Mouse (Mus musculus) erythroid progenitor cell, adult 5-6 weeks (primary cell): ENCODE results near the gene Pde3a. TPM values are rescaled to one million over a fixed set of nuclear protein-coding genes. Genes with fewer than 3 reads are reported as not detected.

ENCODE experiments used
- ATAC-seq: replicated peaks from 2 replicates; pipeline ENCODE4 v1.8.0; 2016; ENCODE audit warnings: moderate number of reproducible peaks, mild to moderate bottlenecking, moderate TSS enrichment, inconsistent platforms; ENCODE audit not compliant: poor library complexity, low FRiP score, severe bottlenecking
- total RNA-seq, 2 experiments: library from RNA; stranded (forward) in 1 of 2; stranded (reverse) in 1 of 2; fragments of 150-400 nt in 1 of 2; fragments of 186-747, 209-891 nt in 1 of 2; gene quantifications; 2 replicates each; pipeline versions ENCODE4 v1.2.3 to v1.2.4; 2015 to 2017; ENCODE audit warnings: low replicate concordance in 2 of 2

Gene Pde3a
- total RNA-seq (2015; ENCODE audit: low replicate concordance) (not detected in 2 replicates), total RNA-seq (2017; ENCODE audit: low replicate concordance) (not detected in 2 replicates)

DNA sequence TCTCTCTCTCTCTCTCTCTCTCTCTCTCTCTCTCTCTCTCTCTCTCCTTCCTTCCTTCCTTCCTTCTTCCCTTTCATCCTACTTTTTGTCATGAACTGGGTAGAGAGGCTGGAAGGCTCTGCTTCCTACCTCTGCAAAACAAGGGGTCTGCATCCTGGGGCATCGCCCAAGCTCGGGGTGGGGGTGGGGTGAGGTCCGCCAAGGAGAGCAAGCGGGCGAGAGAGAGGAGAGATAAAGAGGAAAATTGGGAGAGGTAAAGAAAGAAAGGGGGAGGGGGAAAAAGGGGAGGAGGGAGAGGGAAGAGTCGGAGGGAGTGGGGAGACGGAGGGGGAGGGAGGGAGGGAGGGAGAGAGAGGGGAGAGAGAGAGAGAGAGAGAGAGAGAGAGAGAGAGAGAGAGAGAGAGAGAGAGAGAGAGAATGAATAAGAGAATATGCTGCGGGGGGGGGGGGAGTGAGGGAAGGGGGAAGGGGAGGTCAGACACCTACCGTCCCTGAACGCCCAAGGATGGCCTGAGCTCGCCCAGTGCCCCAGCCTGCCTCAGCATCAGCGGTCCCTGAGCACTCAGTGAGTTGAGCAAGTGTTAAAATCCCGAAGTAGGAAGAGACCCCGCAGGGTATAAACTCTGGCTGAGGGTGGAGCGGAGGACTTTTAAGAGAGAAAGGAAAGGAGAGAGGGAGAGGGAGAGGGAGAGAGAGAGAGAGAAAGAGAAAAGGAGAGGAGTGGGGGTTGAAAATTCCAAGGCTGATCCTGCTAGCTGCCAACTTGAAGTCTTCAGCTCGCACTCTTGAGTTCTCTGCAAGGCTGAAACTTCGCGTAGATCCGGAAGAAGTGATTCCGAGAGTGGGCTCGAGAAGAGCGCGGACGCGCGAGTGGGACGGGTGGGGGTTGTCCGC lies at the start of gene Pde3a:
TSS of gene Pde3a (plus strand) at position 579 of the 894 bp plus-strand sequence.
- ATAC-seq = no peak

DNA sequence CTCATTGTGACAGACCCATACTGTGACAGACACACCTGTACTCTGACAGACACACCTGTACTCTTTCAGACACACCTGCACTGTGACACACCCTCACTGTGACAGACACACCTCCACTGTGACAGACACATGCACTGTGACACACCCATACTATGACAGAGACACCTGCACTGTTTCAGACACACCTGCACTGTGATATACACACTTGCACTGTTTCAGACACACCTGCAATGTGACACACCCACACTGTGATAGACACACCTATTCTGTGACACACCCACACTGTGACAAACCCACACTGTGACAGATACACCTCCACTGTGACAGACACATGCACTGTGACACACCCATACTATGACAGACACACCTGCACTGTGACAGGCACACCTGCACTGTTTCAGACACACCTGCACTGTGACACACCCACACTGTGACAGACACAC lies 48.9 kb upstream of the Pde3a start:
- ATAC-seq = no peak; the same call in 1 of the 2 replicates

DNA sequence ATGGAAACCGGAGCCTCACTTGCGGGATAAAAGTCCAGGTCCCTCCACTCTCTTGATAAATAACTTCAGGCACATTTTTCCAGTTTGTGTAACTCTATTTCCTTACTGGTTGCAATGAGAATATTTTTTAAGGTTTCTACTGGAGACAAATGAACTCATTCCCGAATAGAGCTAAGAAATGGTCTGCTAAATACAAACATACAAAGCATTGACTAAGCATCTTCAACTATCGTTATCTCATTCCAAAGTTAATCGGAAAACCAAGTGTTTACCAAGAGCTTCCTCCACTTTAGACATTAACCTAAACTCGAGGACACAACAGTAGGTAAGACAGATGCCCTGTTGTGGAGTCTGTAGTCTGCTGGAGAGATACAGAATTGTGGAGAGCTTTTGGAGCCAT lies 41.5 kb upstream of the Pde3a start:
- no peak for ATAC-seq

DNA sequence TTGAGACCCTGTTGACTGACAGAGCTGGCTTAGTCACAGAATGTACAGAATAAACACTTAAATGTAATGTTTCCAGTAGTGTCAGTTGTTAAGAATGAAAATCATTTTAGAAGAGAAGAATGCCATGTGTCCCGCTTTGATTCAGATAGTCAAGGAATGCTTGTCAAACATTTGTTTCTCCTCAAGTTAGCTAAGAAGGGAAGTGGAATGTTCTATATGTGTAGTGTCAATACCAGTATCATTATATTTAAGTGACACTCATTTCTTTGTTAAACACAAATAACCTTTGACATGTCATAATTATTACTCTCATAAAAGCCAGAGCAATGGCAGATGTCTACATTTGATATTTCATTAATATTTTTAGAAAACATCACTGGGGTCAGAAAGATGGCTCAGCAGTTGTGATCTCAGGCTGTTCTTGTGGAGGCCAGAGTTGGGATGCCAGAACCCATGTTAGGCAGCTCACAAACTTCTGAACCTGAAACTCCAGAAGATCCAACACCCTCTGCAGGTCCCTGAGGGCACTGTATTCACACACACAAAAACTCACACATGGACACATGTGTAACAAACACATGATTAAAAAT lies 40.7 kb upstream of the Pde3a start:
- ATAC-seq = no peak

DNA sequence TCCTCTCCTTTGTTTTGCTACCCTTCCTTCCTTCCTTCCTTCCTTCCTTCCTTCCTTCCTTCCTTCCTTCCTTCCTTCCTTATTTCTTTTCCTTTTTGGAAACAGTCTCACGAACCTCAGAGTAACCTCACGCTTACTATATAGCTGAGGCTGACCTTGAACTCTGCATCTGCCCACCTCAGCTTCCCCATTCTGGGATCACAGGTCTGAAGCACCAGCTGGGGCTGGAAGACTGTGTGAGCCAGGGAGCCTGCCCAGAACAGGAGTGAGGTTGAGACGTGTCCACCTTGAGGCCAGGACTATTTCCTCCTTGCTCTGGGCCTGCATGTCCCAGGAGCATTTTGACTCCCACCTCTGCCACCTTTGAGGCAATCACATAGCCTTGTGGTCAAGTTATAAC lies 39.0 kb upstream of the Pde3a start:
- no peak for ATAC-seq

DNA sequence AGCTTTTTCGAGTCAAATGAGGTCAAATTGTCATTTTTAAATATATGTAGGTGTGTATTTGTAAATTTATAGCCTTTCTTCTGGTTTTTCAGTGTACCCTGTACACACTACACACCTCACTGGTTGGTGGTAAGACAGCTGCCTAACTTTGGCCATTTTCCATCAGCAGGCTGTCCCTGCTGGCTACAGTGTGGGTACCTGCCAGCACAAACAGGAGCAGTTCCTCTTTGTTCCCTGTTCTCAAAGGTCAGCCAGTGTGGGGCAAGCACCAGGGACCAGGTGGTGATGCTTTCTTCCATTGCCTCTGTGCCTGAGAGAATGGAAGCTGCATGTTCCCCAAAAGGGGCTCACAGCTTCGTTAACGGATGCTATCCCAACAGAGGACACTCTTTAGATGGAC lies 28.0 kb upstream of the Pde3a start:
- ATAC-seq = no peak

DNA sequence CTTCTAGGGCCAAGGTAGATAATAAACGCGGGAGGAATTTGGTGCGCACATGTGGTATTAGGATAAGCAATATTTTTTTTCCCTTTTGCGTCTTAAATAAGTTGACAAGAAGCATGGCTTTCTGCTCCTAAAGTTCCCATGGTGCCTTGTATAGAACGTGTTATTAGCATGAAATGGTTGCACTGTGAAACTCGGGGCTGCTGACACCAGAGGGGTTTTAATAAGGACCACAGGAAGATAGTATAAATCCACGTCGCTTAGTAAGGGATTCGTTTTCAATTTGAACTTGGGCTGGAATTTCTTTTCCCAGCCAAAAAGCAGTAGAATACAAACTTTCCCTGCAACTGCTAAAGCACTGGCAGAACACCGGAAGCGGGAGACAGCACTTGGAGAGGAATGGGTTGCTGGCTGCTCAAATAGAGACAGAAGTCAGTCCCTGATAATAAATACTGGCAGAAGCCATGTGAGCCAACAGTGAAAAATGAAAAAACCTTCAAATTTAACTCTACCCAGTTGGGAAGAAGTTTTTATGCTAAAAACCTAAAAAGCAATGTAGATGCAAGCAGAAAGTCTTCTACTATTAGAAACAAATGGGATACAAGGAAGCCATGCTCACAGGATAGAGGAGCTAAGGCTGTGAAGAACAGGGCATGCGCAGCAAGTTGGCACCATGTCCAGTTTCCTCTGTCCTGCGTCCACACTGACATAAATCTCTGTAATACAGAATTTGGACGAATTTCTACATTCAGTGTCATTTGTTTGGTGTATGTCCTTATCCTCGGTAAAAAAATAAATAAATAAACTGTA lies 22.0 kb upstream of the Pde3a start:
- ATAC-seq = no peak

DNA sequence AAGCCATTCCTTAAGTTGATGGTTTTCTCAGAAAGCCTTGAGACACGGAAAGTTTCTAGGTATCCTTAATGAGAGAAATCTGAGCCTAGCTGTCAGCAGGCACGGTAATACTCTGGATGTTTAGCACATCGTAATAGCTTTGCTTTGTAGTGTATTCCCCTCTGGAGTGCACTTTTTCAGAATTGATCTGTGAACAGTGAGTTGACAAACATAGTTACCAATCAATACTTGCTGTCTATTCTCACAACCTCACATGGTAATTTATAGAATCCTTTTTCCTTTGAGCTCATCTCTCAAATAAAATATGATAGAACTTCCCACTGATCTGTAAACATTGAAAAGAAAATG lies 21.4 kb upstream of the Pde3a start:
- no peak for ATAC-seq

DNA sequence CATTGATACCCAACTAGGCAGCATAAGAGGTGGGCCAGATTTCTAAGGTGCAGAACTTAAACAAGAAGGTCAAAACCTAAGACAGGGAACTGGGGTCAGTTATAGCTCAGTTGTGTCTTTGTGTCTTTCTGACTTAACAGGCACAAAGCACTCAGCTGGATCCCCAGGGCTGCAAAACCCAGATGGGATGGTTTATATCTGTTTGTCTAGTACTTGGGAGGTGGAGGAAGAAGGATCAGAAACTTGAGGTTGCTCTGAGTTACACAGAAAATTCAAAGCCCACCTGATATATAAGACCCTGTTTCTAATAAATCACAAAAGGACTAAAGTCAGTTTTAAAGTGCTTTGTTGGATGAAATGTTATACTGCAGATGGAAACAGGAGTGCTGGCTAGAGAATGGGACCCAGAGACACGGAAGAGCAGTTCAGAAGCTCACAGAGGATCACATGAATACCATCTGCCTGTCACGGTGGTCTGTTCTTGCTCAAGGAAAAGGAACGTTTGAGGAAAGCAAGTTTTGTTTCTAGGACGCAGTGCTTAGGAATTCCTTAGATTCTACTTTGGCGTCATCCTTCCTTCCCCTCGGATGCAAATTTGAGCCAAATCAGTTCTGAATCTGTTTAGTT lies 16.2 kb upstream of the Pde3a start:
- ATAC-seq = no peak

DNA sequence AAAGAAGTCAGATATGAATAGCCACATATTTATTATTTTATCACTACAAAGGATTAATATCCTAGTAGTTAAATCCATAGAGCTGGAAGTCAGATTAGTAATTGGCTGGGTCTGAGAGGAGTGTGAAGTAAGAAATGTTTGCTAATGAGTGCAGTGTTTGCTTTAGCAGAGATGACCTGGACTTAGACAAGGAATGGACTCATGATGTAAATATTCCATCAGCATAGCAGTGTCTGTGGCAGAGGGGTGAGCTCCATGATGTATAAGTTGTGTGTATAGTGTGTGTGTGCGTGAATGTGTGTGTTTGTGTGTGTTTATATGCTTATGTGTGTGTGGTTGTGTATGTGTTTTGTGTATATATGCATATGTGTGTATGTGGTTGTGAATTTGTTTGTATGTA lies 7.3 kb upstream of the Pde3a start:
- ATAC-seq = no peak

DNA sequence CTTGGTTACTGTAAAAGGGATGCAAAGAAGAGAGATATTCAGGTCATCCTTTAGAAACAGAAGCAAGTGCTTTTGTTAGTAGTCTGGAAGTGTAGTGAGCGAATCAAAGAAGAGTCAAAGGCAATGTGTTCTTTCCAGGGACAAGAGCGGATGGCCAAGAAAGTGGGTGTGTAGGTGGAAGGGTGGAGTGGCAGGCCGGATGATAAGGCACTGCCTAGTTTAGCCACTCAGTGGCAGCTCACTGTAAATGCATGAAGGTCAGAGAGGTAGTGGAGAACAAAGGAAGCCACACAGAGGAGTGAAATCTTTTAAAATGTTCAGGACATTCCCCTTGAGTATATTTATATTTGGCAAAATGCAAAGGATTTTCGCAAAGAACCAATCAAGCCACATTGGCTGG lies 4.0 kb upstream of the Pde3a start:
- no peak for ATAC-seq

DNA sequence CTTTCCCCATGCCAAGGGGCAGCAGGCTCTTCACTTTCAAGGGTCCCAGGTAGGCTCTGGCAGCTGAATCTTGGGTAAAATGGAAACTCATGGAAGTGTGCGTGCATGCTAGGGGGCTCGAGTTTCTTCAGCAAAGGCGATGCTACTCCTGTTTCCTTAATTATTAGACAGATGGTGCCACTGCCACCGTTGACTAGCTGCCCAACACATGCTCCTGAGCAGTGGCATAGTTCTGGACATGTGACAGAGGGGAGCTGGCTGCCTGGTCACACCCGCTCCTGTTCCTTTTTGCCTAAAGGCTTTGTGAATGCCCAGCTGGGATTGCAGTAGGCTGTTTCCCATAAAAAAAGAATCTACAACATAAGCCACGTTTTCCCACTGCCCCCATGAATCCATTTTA lies 2.7 kb upstream of the Pde3a start:
- no peak for ATAC-seq

DNA sequence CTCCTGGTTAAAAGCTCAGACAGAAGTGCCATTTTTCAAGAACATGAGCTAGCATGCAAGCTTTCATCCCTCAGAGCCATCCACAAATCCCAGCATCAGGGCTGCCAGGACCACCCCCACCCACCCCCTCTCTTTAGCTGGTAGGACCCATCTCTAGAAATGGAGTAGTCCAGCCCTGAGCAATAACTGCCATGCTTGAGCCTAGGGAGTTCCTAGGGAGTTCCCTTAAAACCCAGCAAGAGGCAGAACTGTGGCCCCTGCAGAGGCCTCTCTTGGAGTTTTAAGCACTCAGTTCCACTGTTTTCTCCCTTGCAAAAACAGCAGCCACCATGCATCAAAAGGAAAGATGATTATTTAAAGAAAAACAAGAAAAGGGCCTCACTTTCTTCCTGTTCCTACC lies 988 bp upstream of the Pde3a start:
- ATAC-seq = no peak

DNA sequence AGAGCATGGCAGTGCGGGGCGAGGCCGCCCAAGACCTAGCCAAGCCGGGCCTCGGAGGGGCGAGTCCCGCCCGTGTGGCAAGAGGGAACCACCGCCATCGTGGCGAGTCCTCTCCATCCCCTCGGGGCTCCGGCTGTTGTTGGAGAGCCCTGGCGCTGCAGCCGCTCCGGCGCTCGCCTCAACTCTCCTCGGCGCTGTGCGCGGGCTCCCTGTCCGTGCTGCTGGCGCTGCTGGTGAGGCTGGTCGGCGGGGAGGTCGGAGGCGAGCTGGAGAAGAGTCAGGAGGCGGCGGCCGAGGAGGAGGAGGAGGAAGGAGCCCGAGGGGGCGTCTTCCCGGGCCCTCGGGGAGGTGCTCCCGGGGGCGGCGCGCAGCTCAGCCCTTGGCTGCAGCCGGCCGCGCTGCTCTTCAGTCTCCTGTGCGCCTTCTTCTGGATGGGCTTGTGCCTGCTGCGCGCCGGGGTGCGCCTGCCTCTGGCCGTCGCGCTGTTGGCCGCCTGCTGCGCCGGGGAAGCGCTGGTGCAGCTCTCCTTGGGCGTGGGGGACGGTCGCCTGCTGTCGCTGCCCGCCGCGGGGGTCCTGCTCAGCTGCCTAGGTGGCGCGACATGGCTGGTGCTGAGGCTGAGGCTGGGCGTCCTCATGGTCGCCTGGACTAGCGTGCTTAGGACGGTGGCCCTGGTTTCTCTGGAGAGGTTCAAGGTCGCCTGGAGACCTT lies 671 bp downstream of the Pde3a start:
- ATAC-seq = no peak

DNA sequence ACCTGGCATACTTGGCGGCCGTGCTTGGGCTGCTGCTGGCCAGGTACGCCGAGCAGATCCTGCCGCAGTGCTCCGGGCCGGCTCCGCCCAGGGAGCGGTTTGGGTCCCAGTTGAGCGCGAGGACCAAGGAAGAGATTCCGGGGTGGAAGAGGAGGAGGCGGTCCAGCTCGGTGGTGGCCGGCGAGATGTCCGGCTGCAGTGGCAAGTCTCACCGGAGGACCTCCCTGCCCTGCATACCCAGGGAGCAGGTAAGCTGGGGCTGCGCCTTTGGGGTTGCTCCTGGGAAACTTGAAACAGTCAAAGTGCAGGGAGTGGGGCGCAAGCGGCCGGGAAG lies 1.2 kb downstream of the Pde3a start:
- ATAC-seq = no peak

DNA sequence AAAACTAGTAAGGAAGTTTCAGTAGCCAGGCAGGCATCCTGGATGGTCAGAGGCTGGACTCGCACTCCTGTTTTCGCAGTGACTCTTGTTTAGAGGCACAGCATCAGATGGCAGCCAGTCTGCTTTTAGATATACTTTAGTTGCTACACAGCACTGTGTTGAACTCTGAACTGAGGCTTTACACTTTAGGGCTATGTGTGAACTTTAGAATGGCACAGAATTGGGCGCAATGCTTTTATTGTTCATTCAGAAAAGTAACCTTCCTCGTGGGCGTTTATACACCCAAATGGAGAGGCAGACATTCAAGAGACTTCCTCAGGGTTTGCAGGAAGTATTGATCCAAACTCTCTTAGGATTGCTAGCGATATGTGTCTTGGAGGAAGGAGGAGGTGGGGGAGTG lies 1.9 kb downstream of the Pde3a start:
- no peak for ATAC-seq

DNA sequence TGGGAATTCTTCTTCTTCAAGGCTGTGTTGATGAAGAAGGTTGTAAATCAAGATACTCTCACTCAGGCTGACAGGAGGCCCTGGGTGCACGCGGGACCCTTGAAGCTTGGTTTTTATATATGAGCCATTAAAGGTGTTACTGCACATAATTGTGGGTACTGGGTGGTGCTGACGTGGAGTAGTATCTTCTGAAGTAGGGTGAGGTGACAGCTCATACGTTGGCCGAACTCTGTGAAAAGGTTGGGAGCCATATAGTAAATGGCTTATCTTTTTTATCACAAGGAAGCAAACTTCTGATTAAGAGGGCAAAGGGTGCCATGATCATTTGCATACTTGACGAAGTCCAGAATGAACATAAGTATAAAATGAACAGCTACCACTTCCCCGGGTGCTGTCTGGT lies 3.5 kb downstream of the Pde3a start:
- ATAC-seq = no peak

DNA sequence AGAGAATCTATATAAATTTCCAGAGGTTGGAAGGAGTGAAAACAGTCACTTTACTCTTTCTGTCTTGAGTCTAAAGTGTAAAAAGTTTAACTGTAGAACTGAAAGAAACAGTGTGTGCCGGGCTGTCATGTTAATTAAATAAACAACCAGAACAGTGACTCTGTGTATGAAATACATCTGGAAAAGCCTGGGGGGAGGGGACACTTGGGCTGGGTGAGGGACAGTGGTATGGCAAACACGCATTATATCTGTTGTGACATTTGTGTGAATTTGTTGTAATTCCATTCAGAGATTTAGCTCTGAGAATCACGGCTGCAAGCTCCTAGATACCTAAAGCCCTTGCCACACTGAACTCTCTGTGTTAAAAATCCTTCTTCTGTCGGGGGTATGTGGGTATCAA lies 5.9 kb downstream of the Pde3a start:
- ATAC-seq = no peak

DNA sequence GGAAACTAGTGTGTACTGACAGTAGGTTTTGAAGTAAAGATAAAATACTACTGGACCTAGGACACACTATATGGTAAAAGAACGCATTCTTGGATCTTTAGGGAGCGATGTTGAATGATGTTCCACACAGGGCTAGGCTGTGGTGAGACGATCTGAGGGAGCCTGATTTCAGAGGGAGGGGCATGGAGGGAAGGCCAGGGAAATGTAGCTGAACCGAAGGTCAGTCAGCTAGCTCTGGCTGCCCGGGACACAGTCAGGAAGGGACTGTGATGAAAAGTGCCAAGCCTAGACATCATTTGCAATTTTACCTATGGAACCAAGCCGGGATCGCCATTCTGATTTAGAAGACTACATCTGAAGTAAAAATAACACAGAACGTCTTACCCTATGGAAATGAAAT lies 7.8 kb downstream of the Pde3a start:
- no peak for ATAC-seq
